Mouse (Mus musculus) lung, embryonic 16.5 days (tissue): ENCODE measurements around the gene Rps6ka5. TPM values are rescaled to one million over a fixed set of nuclear protein-coding genes. Genes with fewer than 3 reads are reported as not detected.

Experiments
- ATAC-seq: fragments of 200-750 bp; cut with Nextera tagmentation; 2 replicates; pipeline ENCODE4 v1.8.0; 2017; ENCODE audit warnings: low read depth, mild to moderate bottlenecking, moderate library complexity
- H3K27ac ChIP-seq: fragments of 300-500 bp; sonication (generic); 2 replicates; pipeline ENCODE4 v1.5.1; 2014; ENCODE audit warnings: mild to moderate bottlenecking, control low read depth, low read length
- H3K27me3 ChIP-seq: fragments of 300-500 bp; sonication (generic); 2 replicates; pipeline ENCODE4 v1.6.1; 2014; ENCODE audit warnings: low read depth, low read length, mixed read lengths; ENCODE audit not compliant: control insufficient read depth, insufficient read depth
- H3K36me3 ChIP-seq: fragments of 300-500 bp; sonication (generic); 2 replicates; pipeline ENCODE4 v1.6.1; 2014; ENCODE audit warnings: low read length; ENCODE audit not compliant: control insufficient read depth, insufficient read depth
- H3K4me1 ChIP-seq: fragments of 300-500 bp; sonication (generic); replicated peaks from 2 replicates; pipeline ENCODE4 v1.6.1; 2014; ENCODE audit warnings: low read length, mixed read lengths; ENCODE audit not compliant: control insufficient read depth, insufficient read depth
- H3K4me2 ChIP-seq: fragments of 300-500 bp; sonication (generic); 2 replicates; pipeline ENCODE4 v1.6.1; 2014; ENCODE audit warnings: low read depth, low read length, control low read depth
- H3K4me3 ChIP-seq: fragments of 300-500 bp; sonication (generic); 2 replicates; pipeline ENCODE4 v1.5.1; 2014; ENCODE audit warnings: mild to moderate bottlenecking, low read length, control low read depth
- H3K9ac ChIP-seq: fragments of 300-500 bp; sonication (generic); 2 replicates; pipeline ENCODE4 v1.6.1; 2014; ENCODE audit warnings: low read length, control low read depth
- H3K9me3 ChIP-seq: fragments of 300-500 bp; sonication (generic); 2 replicates; pipeline ENCODE4 v1.6.1; 2016; ENCODE audit warnings: low read length; ENCODE audit not compliant: control insufficient read depth
- WGBS: fragments of 180-500 bp; shearing (Covaris S2); extraction: QIAGEN DNeasy Blood & Tissue Kit; methylation state at CpG from one replicate; pipeline ENCODE4 v1.1.7; 2014; 5-methylcytosine and 5-hydroxymethylcytosine counted together
- polyA plus RNA-seq: library from polyadenylated mRNA; unstranded; fragments of >200 nt; fragmentation: Nextera tagmentation; extraction: Ambion mirVana; gene quantifications from 2 replicates; pipeline ENCODE4 v1.2.1, GENCODE M21; 2015

Gene Rps6ka5
- polyA plus RNA-seq, 1 experiment from 2014 or later, result 4.3 TPM

GRCm38 (mm10) chr12:100538445-100539157 is 188.2 kb downstream of the Rps6ka5 start:
- no peak overlapping the region for H3K9ac ChIP-seq
- ATAC-seq, result peak; percentile 34; the same call in 1 of the 2 replicates
- 27% methylated on average over 7 of the region's 7 CpGs for WGBS

GRCm38 (mm10) chr12:100537091-100537490 is 189.7 kb downstream of the Rps6ka5 start:
- H3K4me2 ChIP-seq, result no peak overlapping the region
- no peaks in the 10 kb centered on the region for H3K27me3 ChIP-seq
- no peak overlapping the region for H3K4me3 ChIP-seq
- no peaks in the 10 kb centered on the region for H3K36me3 ChIP-seq
- WGBS, result 66% methylated on average over 11 of the region's 11 CpGs
- H3K9ac ChIP-seq, result no peak overlapping the region
- H3K9me3 ChIP-seq, result no peaks in the 10 kb centered on the region
- no peak overlapping the region for H3K27ac ChIP-seq
- no peak for ATAC-seq
- peaks cover 12% of the 10 kb centered on the region for H3K4me1 ChIP-seq

More at GRCm38 (mm10) chr12:100538445-100539157, 188.2 kb downstream of the Rps6ka5 start:
- H3K36me3 ChIP-seq, result no peaks in the 10 kb centered on the region
- H3K27ac ChIP-seq, result peak overlapping the region; percentile 69
- H3K9me3 ChIP-seq, result no peaks in the 10 kb centered on the region
- no peak overlapping the region for H3K4me3 ChIP-seq
- H3K4me1 ChIP-seq, result peaks cover 12% of the 10 kb centered on the region
- no peaks in the 10 kb centered on the region for H3K27me3 ChIP-seq
- H3K4me2 ChIP-seq, result no peak overlapping the region

- Histone ChIP-seq H3K4me3 (no peak overlapping the region), H3K27me3 (no peaks in the 10 kb centered on the region), H3K4me1 (peaks cover 12% of the 10 kb centered on the region), H3K9ac (no peak overlapping the region), H3K4me2 (no peak overlapping the region), H3K9me3 (no peaks in the 10 kb centered on the region), H3K36me3 (no peaks in the 10 kb centered on the region), H3K27ac (no peak overlapping the region; the same call in 1 of the 2 replicates)
- 82% methylated on average over 12 of the region's 12 CpGs for WGBS
- ATAC-seq, result no peak
Measured at GRCm38 (mm10) chr12:100535028-100535427, 191.8 kb downstream of the Rps6ka5 start.

GRCm38 (mm10) chr12:100534028-100534427 is 192.8 kb downstream of the Rps6ka5 start:
- 43% methylated on average over 3 of the region's 3 CpGs for WGBS
- Histone ChIP-seq H3K27ac (peak overlapping the region; percentile 70), H3K9me3 (no peaks in the 10 kb centered on the region), H3K9ac (no peak overlapping the region), H3K4me3 (no peak overlapping the region), H3K27me3 (no peaks in the 10 kb centered on the region), H3K36me3 (no peaks in the 10 kb centered on the region), H3K4me1 (peaks cover 9% of the 10 kb centered on the region), H3K4me2 (no peak overlapping the region)
- ATAC-seq, result peak; percentile 65

- Histone ChIP-seq H3K4me1 (peaks cover 3% of the 10 kb centered on the region; the same call in 1 of the 2 replicates), H3K9me3 (no peaks in the 10 kb centered on the region), H3K4me2 (no peak overlapping the region), H3K27ac (peak overlapping the region; percentile 18; the same call in 1 of the 2 replicates), H3K36me3 (no peaks in the 10 kb centered on the region), H3K27me3 (no peaks in the 10 kb centered on the region), H3K4me3 (no peak overlapping the region), H3K9ac (no peak overlapping the region)
- WGBS, result 76% methylated on average over 4 of the region's 4 CpGs
- no peak for ATAC-seq
Measured at GRCm38 (mm10) chr12:100533209-100533608, 193.6 kb downstream of the Rps6ka5 start.

GRCm38 (mm10) chr12:100531740-100532139 is 195.0 kb downstream of the Rps6ka5 start:
- H3K4me3 ChIP-seq, result no peak overlapping the region
- no peaks in the 10 kb centered on the region for H3K36me3 ChIP-seq
- no peak overlapping the region for H3K27ac ChIP-seq
- H3K27me3 ChIP-seq, result no peaks in the 10 kb centered on the region
- no peak overlapping the region for H3K4me2 ChIP-seq
- ATAC-seq, result no peak
- H3K9ac ChIP-seq, result no peak overlapping the region
- H3K4me1 ChIP-seq, result peaks cover 7% of the 10 kb centered on the region
- 21% methylated on average over 1 of the region's 1 CpGs for WGBS
- H3K9me3 ChIP-seq, result no peaks in the 10 kb centered on the region

GRCm38 (mm10) chr12:100530871-100531270 is 195.9 kb downstream of the Rps6ka5 start:
- no peak overlapping the region for H3K9ac ChIP-seq
- ATAC-seq, result no peak
- no peak overlapping the region for H3K27ac ChIP-seq
- no peaks in the 10 kb centered on the region for H3K27me3 ChIP-seq
- no peaks in the 10 kb centered on the region for H3K9me3 ChIP-seq
- no peaks in the 10 kb centered on the region for H3K36me3 ChIP-seq
- H3K4me1 ChIP-seq, result peaks cover 7% of the 10 kb centered on the region
- H3K4me2 ChIP-seq, result no peak overlapping the region
- H3K4me3 ChIP-seq, result no peak overlapping the region
- 67% methylated on average over 5 of the region's 5 CpGs for WGBS

GRCm38 (mm10) chr12:100529651-100530050 is 197.1 kb downstream of the Rps6ka5 start:
- WGBS, result 87% methylated on average over 5 of the region's 5 CpGs
- Histone ChIP-seq H3K4me1 (peaks cover 7% of the 10 kb centered on the region), H3K36me3 (no peaks in the 10 kb centered on the region), H3K9me3 (no peaks in the 10 kb centered on the region), H3K9ac (no peak overlapping the region), H3K27ac (no peak overlapping the region), H3K4me2 (no peak overlapping the region), H3K4me3 (no peak overlapping the region), H3K27me3 (no peaks in the 10 kb centered on the region)
- ATAC-seq, result no peak

GRCm38 (mm10) chr12:100529172-100529571 is 197.6 kb downstream of the Rps6ka5 start:
- Histone ChIP-seq H3K27ac (no peak overlapping the region), H3K4me1 (peaks cover 7% of the 10 kb centered on the region), H3K4me3 (no peak overlapping the region), H3K4me2 (no peak overlapping the region), H3K9me3 (no peaks in the 10 kb centered on the region), H3K9ac (no peak overlapping the region), H3K27me3 (no peaks in the 10 kb centered on the region), H3K36me3 (no peaks in the 10 kb centered on the region)
- WGBS, result 42% methylated on average over 8 of the region's 8 CpGs
- no peak for ATAC-seq
